Mouse (Mus musculus) bone marrow, adult 2 months (tissue): ENCODE measurements at regions not wholly inside any gene's neighbourhood (a gene's known extent, or its start where the extent isn't known, plus 50 kb on each side); places are given as distances from the start of the nearest gene placed in this dataset.

Experiments used
- CTCF ChIP-seq: fragments of 200-500 bp; IDR thresholded peaks from 2 replicates; pipeline ENCODE4 v1.5.1; 2011; ENCODE audit warnings: low read length, control low read depth; ENCODE audit not compliant: control insufficient read depth, insufficient read depth
- POLR2A ChIP-seq: fragments of 200-500 bp; IDR thresholded peaks from 2 replicates; pipeline ENCODE4 v1.6.1; 2011; ENCODE audit warnings: low read depth, mild to moderate bottlenecking, control low read depth, low read length, borderline replicate concordance; ENCODE audit not compliant: control insufficient read depth

- TF ChIP-seq POLR2A (no peak), CTCF (peak; percentile 46)
Measured at GRCm38 (mm10) chr7:73628071-73628470, 86.4 kb upstream of the Chd2 start.
